Mouse (Mus musculus) T-helper 1 cell (primary cell): ENCODE data around the gene Paqr4.

Experiments
- in situ Hi-C: fragments of 300-600 bp; cut with MboI, MseI; formaldehyde crosslinking; loops from one replicate; pipeline ENCODE4 v1.15.1; 2025; ENCODE audit warnings: high pct_unique_total_duplicates

The Paqr4 gene

GRCm38 (mm10) chr17:23740598-23741021, at the start of gene Paqr4:
Paqr4 (minus strand) TSS chr17:23740867.
- in situ Hi-C loops: no loop called here

DNA sequence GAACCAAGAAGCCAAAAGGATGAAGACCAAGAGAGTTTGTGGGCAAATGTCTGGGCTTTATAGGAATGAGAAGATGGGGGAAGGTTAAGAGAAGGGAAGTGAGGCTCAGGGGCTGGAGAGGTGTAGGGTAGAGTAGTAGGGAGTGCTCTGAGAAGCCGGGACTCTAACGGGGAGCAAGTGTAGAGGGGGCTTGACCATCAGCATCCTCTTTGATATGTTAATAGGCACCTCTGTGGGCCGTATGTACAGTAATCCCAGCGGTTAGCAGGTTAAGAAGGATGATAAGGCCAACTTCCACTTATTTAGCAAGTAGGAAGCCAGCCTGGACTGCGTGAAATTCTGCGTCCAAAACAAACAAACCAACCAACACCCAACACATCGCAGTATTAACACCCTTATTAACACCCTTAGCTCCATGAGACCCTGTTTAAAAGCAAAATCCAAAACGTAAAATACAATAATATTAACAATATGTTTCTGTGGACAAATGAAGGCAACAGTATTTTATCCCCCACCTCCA, 49.1 kb upstream of the Paqr4 start:
- in situ Hi-C loops: no loop called here

GRCm38 (mm10) chr17:23788973-23789372, 48.3 kb upstream of the Paqr4 start:
- in situ Hi-C loops: no loop called here

GRCm38 (mm10) chr17:23786510-23786931, 45.9 kb upstream of the Paqr4 start:
- in situ Hi-C loops: no loop called here

DNA sequence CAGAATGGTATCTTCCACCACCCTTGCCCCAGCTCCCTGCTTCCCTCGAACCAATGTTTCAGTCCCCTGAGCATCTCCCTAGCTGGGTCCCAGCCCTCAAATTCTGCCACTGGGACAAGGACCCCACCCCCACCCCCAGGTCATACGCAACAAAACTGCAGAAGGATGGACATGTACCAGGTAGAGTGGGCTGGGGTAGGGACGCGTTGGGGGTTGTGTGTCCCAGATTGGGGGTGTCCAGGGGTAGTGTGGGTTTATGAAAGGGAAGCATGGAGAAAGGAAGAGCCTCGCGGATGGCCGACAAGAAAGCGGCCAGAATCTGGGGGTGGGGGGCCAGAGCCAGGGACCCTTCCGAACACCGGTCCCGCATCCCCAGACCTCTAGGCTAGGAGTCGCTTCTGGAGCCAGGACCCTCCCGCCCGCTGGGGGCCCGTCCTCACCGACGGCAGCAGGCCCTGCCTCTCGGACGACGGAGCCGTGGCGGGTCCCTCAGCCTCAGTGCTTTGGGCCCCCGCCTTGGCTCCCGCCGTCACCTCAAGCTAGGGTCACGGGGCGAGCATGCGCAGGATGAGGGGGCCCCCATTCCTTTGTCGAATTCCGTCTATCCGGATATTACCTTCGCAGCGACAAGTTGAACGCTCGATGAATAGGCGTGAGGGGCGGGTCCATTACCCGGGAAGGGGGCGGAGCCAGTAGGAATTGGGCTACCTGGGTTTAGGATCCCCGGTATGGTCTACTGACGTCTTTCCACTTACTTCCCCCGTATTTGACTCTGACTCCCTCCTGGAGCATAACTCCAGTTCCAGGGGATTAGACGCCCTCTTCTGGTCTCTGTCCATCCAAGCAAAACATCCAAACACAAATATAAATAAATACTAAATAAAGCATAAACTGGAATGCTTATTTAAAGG, 45.1 kb upstream of the Paqr4 start, which contains the start of gene Flywch2:
Gene Flywch2, minus strand, starts transcription at position 521 of the 911 bp plus-strand sequence.
- in situ Hi-C loops: no loop called here

DNA sequence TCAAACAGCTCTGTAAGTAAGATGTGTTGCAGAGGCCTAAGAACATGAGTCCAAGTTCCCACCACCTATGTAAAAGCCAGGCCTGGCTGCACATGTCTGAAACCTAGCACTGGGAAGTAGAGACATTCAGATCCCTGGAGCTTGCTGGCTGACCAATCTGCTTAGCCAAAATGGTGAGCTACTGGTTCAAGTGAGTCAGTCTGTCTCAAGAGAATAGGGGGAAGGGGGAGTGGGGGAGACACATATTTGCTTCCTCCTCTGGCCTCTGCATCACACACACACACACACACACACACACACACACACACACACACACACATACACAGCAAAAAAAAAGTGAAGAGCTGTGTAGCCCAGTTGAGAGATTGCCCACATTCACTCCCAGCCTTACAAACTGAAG, 42.7 kb upstream of the Paqr4 start:
- in situ Hi-C loops: no loop called here

- in situ Hi-C loops: loop anchor here (5.0 to 10.0 kb wide), 2 partner anchors 46 to 74 kb away; partner anchors contain the start of gene Elob
Observed at GRCm38 (mm10) chr17:23778447-23778846, 37.8 kb upstream of the Paqr4 start.

- in situ Hi-C loops: loop anchor here (5.0 to 10.0 kb wide), 2 partner anchors 48 to 75 kb away; partner anchors contain the start of gene Elob
Observed at GRCm38 (mm10) chr17:23777141-23777540, 36.5 kb upstream of the Paqr4 start.

DNA sequence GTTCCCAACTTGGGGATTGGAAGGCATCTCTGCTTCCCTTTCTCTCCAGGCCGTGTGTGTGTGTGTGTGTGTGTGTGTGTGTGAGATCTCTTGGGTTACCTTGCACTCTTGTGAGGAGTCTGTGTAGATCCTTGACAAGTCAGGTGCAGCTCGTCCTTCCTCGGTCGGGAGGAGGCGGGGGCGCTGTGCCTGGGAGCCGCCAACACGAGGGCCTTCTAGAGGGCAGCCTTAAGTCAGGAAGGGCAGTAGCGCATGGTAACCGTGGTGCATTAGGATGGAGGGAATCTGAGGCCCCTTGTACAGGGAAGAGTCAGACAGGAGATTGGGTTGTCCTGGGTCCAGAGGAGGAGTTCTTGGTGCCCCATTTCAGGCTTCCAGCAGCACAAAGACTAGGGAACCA, 35.5 kb upstream of the Paqr4 start:
- in situ Hi-C loops: loop anchor here (5.0 to 10.0 kb wide), 2 partner anchors 49 to 76 kb away; partner anchors contain the start of gene Elob

DNA sequence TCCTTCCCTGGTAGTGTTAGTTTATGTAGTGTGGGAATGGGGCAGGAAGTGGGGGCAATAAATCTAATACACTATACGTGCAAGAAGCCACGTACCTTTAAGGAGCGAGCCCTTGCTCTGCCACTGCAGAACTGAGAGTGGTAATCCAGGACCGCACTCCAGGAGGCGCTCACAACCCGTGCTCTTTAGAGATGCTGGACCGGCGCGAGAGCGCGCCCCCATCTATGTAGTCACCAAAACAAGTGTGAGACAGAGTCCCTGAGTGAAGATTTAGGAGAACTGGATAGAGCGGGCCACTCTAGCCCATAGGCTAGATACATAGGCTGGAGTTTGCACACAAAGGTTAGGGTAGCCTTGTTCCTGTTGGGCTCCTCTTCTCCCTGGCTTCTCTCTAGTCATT, 33.4 kb upstream of the Paqr4 start:
- in situ Hi-C loops: loop anchor here (10.0 kb wide), 1 partner anchor 51 kb away; the partner anchor contains the start of gene Elob

- in situ Hi-C loops: loop anchor here (10.0 kb wide), 1 partner anchor 51 kb away; the partner anchor contains the start of gene Elob
Observed at GRCm38 (mm10) chr17:23773676-23774075, 33.0 kb upstream of the Paqr4 start.

DNA sequence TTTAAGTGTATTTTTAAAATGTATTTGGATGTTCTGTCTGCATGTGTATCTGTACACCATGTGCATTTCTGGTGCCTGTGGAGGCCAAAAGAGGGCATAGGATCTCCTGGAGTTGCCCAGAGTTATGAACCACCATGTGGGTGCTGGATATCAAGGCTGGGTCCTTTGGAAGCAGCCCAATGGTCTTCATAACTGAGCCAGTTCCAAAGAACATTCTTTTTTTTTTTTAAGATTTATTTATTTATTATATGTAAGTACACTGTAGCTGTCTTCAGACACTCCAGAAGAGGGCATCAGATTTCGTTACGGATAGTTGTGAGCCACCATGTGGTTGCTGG, 31.5 kb upstream of the Paqr4 start:
- in situ Hi-C loops: loop anchor here (10.0 kb wide), 1 partner anchor 53 kb away; the partner anchor contains the start of gene Elob

DNA sequence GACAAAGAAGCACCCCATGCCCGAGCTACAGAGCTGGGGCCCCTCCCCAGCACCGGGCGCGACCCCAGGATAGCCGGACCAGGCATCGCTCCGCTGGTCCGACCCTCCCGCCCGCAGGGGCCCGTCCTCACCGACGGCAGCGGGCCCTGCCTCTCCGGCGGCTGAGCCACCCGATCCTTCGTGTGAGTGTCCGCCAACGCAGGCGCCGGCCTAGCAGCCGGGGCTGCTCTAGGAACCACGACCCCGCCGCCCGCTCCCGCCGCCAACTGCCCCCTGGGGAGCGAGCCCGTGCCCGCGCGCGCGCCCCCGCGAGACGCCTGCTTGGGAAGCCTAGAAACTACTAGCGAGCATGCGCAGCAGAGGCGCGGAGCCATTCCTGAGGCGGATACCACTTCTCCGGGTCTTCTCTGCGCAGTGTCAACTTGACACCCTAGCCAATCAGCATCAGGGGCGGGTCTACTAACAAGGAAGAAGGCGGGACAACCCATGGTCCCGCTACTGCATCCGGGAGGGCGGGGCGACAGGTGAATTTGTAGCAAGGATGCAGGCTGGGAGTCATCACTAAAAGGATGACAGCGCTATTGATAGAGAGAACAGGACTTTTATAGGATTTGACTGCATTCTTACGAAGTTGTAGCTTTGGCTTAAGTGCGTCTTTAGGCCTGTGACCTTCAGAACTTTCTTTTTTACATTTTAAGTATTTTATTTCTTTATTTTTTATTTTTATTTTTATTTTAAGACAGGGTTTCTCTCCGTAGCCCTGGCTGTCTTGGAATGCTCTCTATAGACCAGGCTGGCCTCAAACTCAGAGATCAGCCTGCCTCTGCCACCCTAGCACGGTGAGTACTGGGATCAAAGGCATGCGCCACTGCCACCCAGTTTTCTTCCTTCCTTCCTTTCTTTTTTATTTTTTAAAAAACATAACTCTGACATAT, 30.9 kb upstream of the Paqr4 start, which contains the start of gene Flywch1:
Gene Flywch1, minus strand, starts transcription at position 319 of the 935 bp plus-strand sequence.
- in situ Hi-C loops: loop anchor here (10.0 kb wide), 1 partner anchor 53 kb away; the partner anchor contains the start of gene Elob

GRCm38 (mm10) chr17:23770896-23771283, 30.2 kb upstream of the Paqr4 start:
- in situ Hi-C loops: loop anchor here (10.0 kb wide), 1 partner anchor 54 kb away; the partner anchor contains the start of gene Elob

- in situ Hi-C loops: loop anchor here (10.0 kb wide), 1 partner anchor 54 kb away; the partner anchor contains the start of gene Elob
Observed at GRCm38 (mm10) chr17:23770493-23770892, 29.8 kb upstream of the Paqr4 start.

DNA sequence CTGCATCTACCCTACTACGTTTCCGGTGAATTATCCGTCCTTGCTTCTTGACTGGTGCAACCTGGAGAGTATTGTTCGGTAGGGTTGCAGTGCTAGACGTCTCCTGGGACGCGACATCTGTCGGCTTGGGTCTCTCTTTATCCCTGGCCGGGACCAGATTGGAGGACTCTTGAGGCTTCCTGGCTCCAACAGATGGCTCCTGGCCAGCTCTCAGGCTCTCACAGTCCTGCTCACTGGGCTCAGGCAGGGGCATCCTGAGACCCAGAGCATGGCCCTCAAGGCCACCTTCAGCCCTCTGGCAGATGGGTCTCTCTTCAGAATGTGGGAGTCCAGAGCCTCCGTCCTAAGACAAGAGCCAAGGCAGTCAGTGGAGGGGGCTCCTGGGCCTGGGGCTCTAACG, 22.3 kb upstream of the Paqr4 start:
- in situ Hi-C loops: no loop called here

DNA sequence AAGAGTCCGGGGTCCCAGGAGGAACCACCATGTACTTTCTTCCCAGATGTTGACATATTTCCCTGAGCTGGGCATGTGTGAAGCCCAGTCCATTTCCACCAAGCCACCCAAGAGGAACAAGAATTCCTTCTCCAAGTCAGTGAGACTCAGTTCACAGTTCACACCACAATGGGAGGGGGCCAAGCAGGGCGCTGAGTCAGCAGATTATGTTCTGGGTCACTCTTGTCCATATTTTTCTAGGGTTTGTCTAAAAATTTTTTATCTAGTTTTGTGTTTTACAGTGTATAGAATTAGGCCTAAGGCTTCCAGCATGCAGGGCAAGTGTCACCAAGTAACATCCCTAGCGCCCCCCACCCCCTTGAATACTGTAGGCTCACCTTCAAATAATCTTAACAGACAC, 20.5 kb upstream of the Paqr4 start:
- in situ Hi-C loops: no loop called here

- in situ Hi-C loops: no loop called here
Observed at GRCm38 (mm10) chr17:23760231-23760630, 19.6 kb upstream of the Paqr4 start.

- in situ Hi-C loops: no loop called here
Observed at GRCm38 (mm10) chr17:23758801-23759200, 18.1 kb upstream of the Paqr4 start.

GRCm38 (mm10) chr17:23757581-23757980, 16.9 kb upstream of the Paqr4 start:
- in situ Hi-C loops: no loop called here

GRCm38 (mm10) chr17:23755689-23756088, 15.0 kb upstream of the Paqr4 start:
- in situ Hi-C loops: no loop called here
